Mouse (Mus musculus) adrenal gland, adult 8-10 months (tissue): ENCODE measurements around the gene Slc25a10. TPM values are rescaled to one million over a fixed set of nuclear protein-coding genes. Genes with fewer than 3 reads are reported as not detected.
A peak's percentile ranks its signal among the peaks of the same experiment; 100 is the strongest.
"Not testable (repeated sequence)": the region's sequence is repeated elsewhere in the genome, so short reads cannot be mapped to it uniquely, and the experiment has no call there.

ENCODE experiments used
- DNase-seq: peaks from one replicate; pipeline ENCODE4 v3.0.0; 2022
- total RNA-seq, 4 experiments: library from RNA; stranded (reverse); gene quantifications; 2 replicates each; pipeline ENCODE4 v1.2.4; 2022

The Slc25a10 gene
- total RNA-seq, 4 experiments from 2014 or later: 121 to 174 (median 163) TPM

GRCm38 (mm10) chr11:120510375-120511030 is 18.9 kb downstream of the Slc25a10 start:
- DNase-seq: no peak

GRCm38 (mm10) chr11:120512790-120513453 is 21.3 kb downstream of the Slc25a10 start:
- DNase-seq: no peak

- DNase-seq: not testable (repeated sequence)
Observed at GRCm38 (mm10) chr11:120514262-120514661, 22.6 kb downstream of the Slc25a10 start.

GRCm38 (mm10) chr11:120515611-120516010 is 24.0 kb downstream of the Slc25a10 start:
- peak; percentile 71 for DNase-seq

GRCm38 (mm10) chr11:120517147-120517546 is 25.5 kb downstream of the Slc25a10 start:
- no peak for DNase-seq

- DNase-seq: no peak
Observed at GRCm38 (mm10) chr11:120518027-120518426, 26.4 kb downstream of the Slc25a10 start.

- no peak for DNase-seq
Observed at GRCm38 (mm10) chr11:120518558-120518957, 26.9 kb downstream of the Slc25a10 start.

GRCm38 (mm10) chr11:120519738-120520137 is 28.1 kb downstream of the Slc25a10 start:
- no peak for DNase-seq

GRCm38 (mm10) chr11:120520498-120520897 is 28.9 kb downstream of the Slc25a10 start:
- DNase-seq: no peak

GRCm38 (mm10) chr11:120520967-120521540 is 29.4 kb downstream of the Slc25a10 start:
- DNase-seq: peak; percentile 31

GRCm38 (mm10) chr11:120522581-120522980 is 30.9 kb downstream of the Slc25a10 start:
- DNase-seq: no peak

GRCm38 (mm10) chr11:120525959-120526358 is 34.3 kb downstream of the Slc25a10 start:
- no peak for DNase-seq

- no peak for DNase-seq
Observed at GRCm38 (mm10) chr11:120527690-120528354, 36.2 kb downstream of the Slc25a10 start.

GRCm38 (mm10) chr11:120528903-120529302 is 37.3 kb downstream of the Slc25a10 start:
- no peak for DNase-seq

- DNase-seq: no peak
Observed at GRCm38 (mm10) chr11:120530085-120530964, 38.7 kb downstream of the Slc25a10 start, which contains the start of gene Gcgr. Gcgr (plus strand) TSS chr11:120530699.

- DNase-seq: no peak
Observed at GRCm38 (mm10) chr11:120531646-120532045, 40.0 kb downstream of the Slc25a10 start.

GRCm38 (mm10) chr11:120534093-120534492 is 42.5 kb downstream of the Slc25a10 start:
- no peak for DNase-seq

- no peak for DNase-seq
Observed at GRCm38 (mm10) chr11:120535145-120535544, 43.5 kb downstream of the Slc25a10 start.

GRCm38 (mm10) chr11:120535804-120536203 is 44.2 kb downstream of the Slc25a10 start:
- DNase-seq: no peak

- DNase-seq: no peak
Observed at GRCm38 (mm10) chr11:120538485-120538884, 46.8 kb downstream of the Slc25a10 start.

GRCm38 (mm10) chr11:120538955-120539284 is 47.3 kb downstream of the Slc25a10 start:
- no peak for DNase-seq
